Mouse (Mus musculus) T-cell, adult 2 months (primary cell): ENCODE measurements around the gene Pnpla2.
"Not testable (repeated sequence)": the region's sequence is repeated elsewhere in the genome, so short reads cannot be mapped to it uniquely, and the experiment has no call there.

Source experiments
- DNase-seq: peaks from one replicate; pipeline ENCODE4 v3.0.0; 2022; ENCODE audit warnings: low spot score

Gene Pnpla2

GRCm38 (mm10) chr7:141454967-141455551, at the start of gene Pnpla2:
TSS of gene Pnpla2 (plus strand) at chr7:141455198.
- peak; percentile 93 for DNase-seq

- no peak for DNase-seq
These were observed 49.5 kb upstream of the Pnpla2 start for GRCm38 (mm10) chr7:141405466-141405865.

- DNase-seq: not testable (repeated sequence)
These were observed 47.3 kb upstream of the Pnpla2 start for GRCm38 (mm10) chr7:141407670-141408069.

GRCm38 (mm10) chr7:141408833-141409232, 46.2 kb upstream of the Pnpla2 start:
- DNase-seq: peak; percentile 67

GRCm38 (mm10) chr7:141410631-141411030, 44.4 kb upstream of the Pnpla2 start:
- DNase-seq: no peak

GRCm38 (mm10) chr7:141411667-141412066, 43.3 kb upstream of the Pnpla2 start:
- DNase-seq: no peak

GRCm38 (mm10) chr7:141413331-141413730, 41.7 kb upstream of the Pnpla2 start:
- DNase-seq: no peak

- DNase-seq: peak; percentile 99
These were observed 41.0 kb upstream of the Pnpla2 start, which contains the start of gene Gatd1 for GRCm38 (mm10) chr7:141413809-141414584. TSS of gene Gatd1 (minus strand) at chr7:141414136.

- DNase-seq: no peak
These were observed 38.7 kb upstream of the Pnpla2 start for GRCm38 (mm10) chr7:141416144-141416841.

- DNase-seq: no peak
These were observed 37.0 kb upstream of the Pnpla2 start for GRCm38 (mm10) chr7:141417731-141418681.

- no peak for DNase-seq
These were observed 36.0 kb upstream of the Pnpla2 start for GRCm38 (mm10) chr7:141418970-141419369.

- no peak for DNase-seq
These were observed 34.8 kb upstream of the Pnpla2 start for GRCm38 (mm10) chr7:141420030-141420702.

- DNase-seq: no peak
These were observed 31.2 kb upstream of the Pnpla2 start for GRCm38 (mm10) chr7:141423811-141424210.

- DNase-seq: no peak
These were observed 27.9 kb upstream of the Pnpla2 start for GRCm38 (mm10) chr7:141426948-141427730.

GRCm38 (mm10) chr7:141428701-141429100, 26.3 kb upstream of the Pnpla2 start:
- no peak for DNase-seq

- DNase-seq: no peak
These were observed 25.7 kb upstream of the Pnpla2 start, which contains the start of gene Cend1 for GRCm38 (mm10) chr7:141429310-141429709. TSS of gene Cend1 (minus strand) at chr7:141429491.

GRCm38 (mm10) chr7:141429840-141430584, 25.0 kb upstream of the Pnpla2 start:
- no peak for DNase-seq

- no peak for DNase-seq
These were observed 24.3 kb upstream of the Pnpla2 start for GRCm38 (mm10) chr7:141430585-141431240.
